Mouse (Mus musculus) stomach, postnatal 0 days (tissue): ENCODE results near the gene Gtf2f1.

Experiments used
- CTCF ChIP-seq: IDR thresholded peaks from 2 replicates; pipeline ENCODE4 v1.5.1; 2016; ENCODE audit warnings: antibody characterized with exemption, low read depth, mild to moderate bottlenecking, moderate library complexity
- EP300 ChIP-seq: optimal IDR thresholded peaks from 2 replicates; pipeline ENCODE3; 2016; ENCODE audit warnings: antibody characterized with exemption

GRCm38 (mm10) chr17:56990115-56990746 lies 20.9 kb downstream of the Gtf2f1 start, which contains the start of gene Clpp:
- TF ChIP-seq CTCF = no peak
- no peak for TF ChIP-seq EP300
